Mouse (Mus musculus) G1E (cell line): ENCODE results near the gene Frmpd3.

ENCODE experiments used
- CTCF ChIP-seq: IDR thresholded peaks from 2 replicates; pipeline ENCODE4 v1.5.1; 2012; ENCODE audit warnings: low read depth, low read length, inconsistent platforms, mixed read lengths
- GATA2 ChIP-seq: IDR thresholded peaks from 2 replicates; pipeline ENCODE4 v1.6.1; 2012; ENCODE audit warnings: low read depth, low read length, inconsistent platforms, borderline replicate concordance
- TAL1 ChIP-seq: conservative IDR thresholded peaks from 2 replicates; pipeline ENCODE4 v1.6.1; 2012; ENCODE audit warnings: low read depth, low read length, inconsistent platforms, mixed read lengths

GRCm38 (mm10) chrX:140450071-140450470, 108.0 kb downstream of the Frmpd3 start:
- TF ChIP-seq TAL1 (no peak), CTCF (no peak), GATA2 (no peak)
